Mouse (Mus musculus) kidney, embryonic 14.5 days (tissue): ENCODE data around the gene Nrn1. TPM values are rescaled to one million over a fixed set of nuclear protein-coding genes. Genes with fewer than 3 reads are reported as not detected.

Source experiments
- ATAC-seq: fragments of 200-750 bp; cut with Nextera tagmentation; 2 replicates; pipeline ENCODE4 v1.8.0; 2017; ENCODE audit warnings: moderate number of reproducible peaks, mild to moderate bottlenecking, moderate TSS enrichment, moderate library complexity; ENCODE audit not compliant: low FRiP score, low TSS enrichment
- H3K27ac ChIP-seq: fragments of 300-500 bp; sonication (generic); 2 replicates; pipeline ENCODE4 v1.5.1; 2014; ENCODE audit warnings: low read depth, mild to moderate bottlenecking, low read length, moderate library complexity, mixed read lengths
- H3K27me3 ChIP-seq: fragments of 300-500 bp; sonication (generic); 2 replicates; pipeline ENCODE4 v1.6.1; 2014; ENCODE audit warnings: mild to moderate bottlenecking, low read length; ENCODE audit not compliant: control insufficient read depth, insufficient read depth
- H3K36me3 ChIP-seq: fragments of 300-500 bp; sonication (generic); 2 replicates; pipeline ENCODE4 v1.6.1; 2014; ENCODE audit warnings: low read length, mixed read lengths; ENCODE audit not compliant: control insufficient read depth, insufficient read depth
- H3K4me1 ChIP-seq: fragments of 300-500 bp; sonication (generic); 2 replicates; pipeline ENCODE4 v1.6.1; 2014; ENCODE audit warnings: low read length, mixed read lengths; ENCODE audit not compliant: control insufficient read depth, insufficient read depth
- H3K4me2 ChIP-seq: fragments of 300-500 bp; sonication (generic); replicated peaks from 2 replicates; pipeline ENCODE4 v1.6.1; 2014; ENCODE audit warnings: low read depth, mild to moderate bottlenecking, low read length
- H3K4me3 ChIP-seq: fragments of 300-500 bp; sonication (generic); 2 replicates; pipeline ENCODE4 v1.5.1; 2014; ENCODE audit warnings: mild to moderate bottlenecking, low read length
- H3K9ac ChIP-seq: fragments of 300-500 bp; sonication (generic); 2 replicates; pipeline ENCODE4 v1.6.1; 2014; ENCODE audit warnings: low read depth, mild to moderate bottlenecking, low read length, moderate library complexity
- H3K9me3 ChIP-seq: fragments of 300-500 bp; sonication (generic); 2 replicates; pipeline ENCODE4 v1.6.1; 2016; ENCODE audit warnings: low read length; ENCODE audit not compliant: control insufficient read depth
- WGBS: fragments of 180-500 bp; shearing (Covaris S2); extraction: QIAGEN DNeasy Blood & Tissue Kit; methylation state at CpG from one replicate; pipeline ENCODE4 v1.1.7; 2014; 5-methylcytosine and 5-hydroxymethylcytosine counted together
- polyA plus RNA-seq: library from polyadenylated mRNA; unstranded; fragments of >200 nt; fragmentation: Nextera tagmentation; extraction: Ambion mirVana; gene quantifications from 2 replicates; pipeline ENCODE4 v1.2.1, GENCODE M21; 2014

The Nrn1 gene
- polyA plus RNA-seq, 1 experiment from 2014 or later = not detected

GRCm38 (mm10) chr13:36716708-36717107 is 18.2 kb downstream of the Nrn1 start:
- WGBS = 61% methylated on average over 2 of the region's 2 CpGs
- Histone ChIP-seq H3K27me3 (peaks cover 11% of the 10 kb centered on the region), H3K4me3 (no peak overlapping the region), H3K4me1 (no peaks in the 10 kb centered on the region), H3K4me2 (no peak overlapping the region), H3K36me3 (no peaks in the 10 kb centered on the region), H3K27ac (no peak overlapping the region), H3K9ac (no peak overlapping the region), H3K9me3 (no peaks in the 10 kb centered on the region)
- ATAC-seq = no peak

GRCm38 (mm10) chr13:36714101-36714500 is 20.8 kb downstream of the Nrn1 start:
- Histone ChIP-seq H3K4me1 (no peaks in the 10 kb centered on the region), H3K36me3 (no peaks in the 10 kb centered on the region), H3K9me3 (no peaks in the 10 kb centered on the region), H3K4me3 (no peak overlapping the region), H3K27ac (no peak overlapping the region), H3K4me2 (no peak overlapping the region), H3K27me3 (no peaks in the 10 kb centered on the region), H3K9ac (no peak overlapping the region)
- ATAC-seq = no peak
- 75% methylated on average over 2 of the region's 2 CpGs for WGBS

- H3K36me3 ChIP-seq = no peaks in the 10 kb centered on the region
- H3K9me3 ChIP-seq = no peaks in the 10 kb centered on the region
Measured at GRCm38 (mm10) chr13:36707088-36707690, 27.7 kb downstream of the Nrn1 start.

GRCm38 (mm10) chr13:36696351-36696771 is 38.6 kb downstream of the Nrn1 start:
- no peak for ATAC-seq
- H3K27ac ChIP-seq = no peak overlapping the region
- 88% methylated on average over 8 of the region's 8 CpGs for WGBS
- no peaks in the 10 kb centered on the region for H3K27me3 ChIP-seq
- no peaks in the 10 kb centered on the region for H3K36me3 ChIP-seq
- H3K4me1 ChIP-seq = no peaks in the 10 kb centered on the region
- no peak overlapping the region for H3K9ac ChIP-seq
- no peaks in the 10 kb centered on the region for H3K9me3 ChIP-seq
- H3K4me2 ChIP-seq = no peak overlapping the region
- no peak overlapping the region for H3K4me3 ChIP-seq

More at GRCm38 (mm10) chr13:36707088-36707690, 27.7 kb downstream of the Nrn1 start:
- Histone ChIP-seq H3K9ac (no peak overlapping the region), H3K4me2 (no peak overlapping the region), H3K27ac (no peak overlapping the region), H3K27me3 (no peaks in the 10 kb centered on the region), H3K4me1 (no peaks in the 10 kb centered on the region), H3K4me3 (no peak overlapping the region)
- WGBS = 59% methylated on average over 3 of the region's 3 CpGs
- ATAC-seq = no peak

- H3K4me3 ChIP-seq = no peak overlapping the region
- WGBS = 58% methylated on average over 7 of the region's 7 CpGs
- H3K4me2 ChIP-seq = no peak overlapping the region
- no peak for ATAC-seq
- H3K27me3 ChIP-seq = no peaks in the 10 kb centered on the region
- no peak overlapping the region for H3K9ac ChIP-seq
- no peaks in the 10 kb centered on the region for H3K4me1 ChIP-seq
- no peak overlapping the region for H3K27ac ChIP-seq
- H3K9me3 ChIP-seq = no peaks in the 10 kb centered on the region
- H3K36me3 ChIP-seq = no peaks in the 10 kb centered on the region
Measured at GRCm38 (mm10) chr13:36695516-36696201, 39.3 kb downstream of the Nrn1 start.

GRCm38 (mm10) chr13:36683581-36683980 is 51.4 kb downstream of the Nrn1 start:
- no peaks in the 10 kb centered on the region for H3K9me3 ChIP-seq
- H3K27me3 ChIP-seq = no peaks in the 10 kb centered on the region
- H3K4me3 ChIP-seq = no peak overlapping the region
- H3K4me1 ChIP-seq = no peaks in the 10 kb centered on the region
- 89% methylated on average over 4 of the region's 4 CpGs for WGBS
- H3K27ac ChIP-seq = no peak overlapping the region
- H3K4me2 ChIP-seq = no peak overlapping the region
- H3K36me3 ChIP-seq = no peaks in the 10 kb centered on the region
- no peak overlapping the region for H3K9ac ChIP-seq
- ATAC-seq = no peak

GRCm38 (mm10) chr13:36680690-36681355 is 54.1 kb downstream of the Nrn1 start:
- Histone ChIP-seq H3K4me1 (no peaks in the 10 kb centered on the region), H3K27me3 (no peaks in the 10 kb centered on the region), H3K36me3 (no peaks in the 10 kb centered on the region), H3K4me3 (no peak overlapping the region), H3K4me2 (no peak overlapping the region), H3K9ac (no peak overlapping the region), H3K27ac (no peak overlapping the region), H3K9me3 (no peaks in the 10 kb centered on the region)
- 91% methylated on average over 8 of the region's 8 CpGs for WGBS
- ATAC-seq = no peak

- Histone ChIP-seq H3K9me3 (no peaks in the 10 kb centered on the region), H3K4me3 (no peak overlapping the region), H3K27me3 (no peaks in the 10 kb centered on the region), H3K4me1 (no peaks in the 10 kb centered on the region), H3K4me2 (no peak overlapping the region), H3K27ac (no peak overlapping the region), H3K36me3 (no peaks in the 10 kb centered on the region), H3K9ac (no peak overlapping the region)
- ATAC-seq = no peak
- WGBS = 53% methylated on average over 1 of the region's 1 CpGs
Measured at GRCm38 (mm10) chr13:36679345-36679744, 55.6 kb downstream of the Nrn1 start.
